Mouse (Mus musculus): ENCODE results near the gene Fbxo41. TPM values are rescaled to one million over a fixed set of nuclear protein-coding genes. Genes with fewer than 3 reads are reported as not detected.
"Not testable (repeated sequence)": the region's sequence is repeated elsewhere in the genome, so short reads cannot be mapped to it uniquely, and the experiment has no call there.

Fbxo41 gene
- polyA plus RNA-seq, 1 experiment, result 0.26 TPM

DNA sequence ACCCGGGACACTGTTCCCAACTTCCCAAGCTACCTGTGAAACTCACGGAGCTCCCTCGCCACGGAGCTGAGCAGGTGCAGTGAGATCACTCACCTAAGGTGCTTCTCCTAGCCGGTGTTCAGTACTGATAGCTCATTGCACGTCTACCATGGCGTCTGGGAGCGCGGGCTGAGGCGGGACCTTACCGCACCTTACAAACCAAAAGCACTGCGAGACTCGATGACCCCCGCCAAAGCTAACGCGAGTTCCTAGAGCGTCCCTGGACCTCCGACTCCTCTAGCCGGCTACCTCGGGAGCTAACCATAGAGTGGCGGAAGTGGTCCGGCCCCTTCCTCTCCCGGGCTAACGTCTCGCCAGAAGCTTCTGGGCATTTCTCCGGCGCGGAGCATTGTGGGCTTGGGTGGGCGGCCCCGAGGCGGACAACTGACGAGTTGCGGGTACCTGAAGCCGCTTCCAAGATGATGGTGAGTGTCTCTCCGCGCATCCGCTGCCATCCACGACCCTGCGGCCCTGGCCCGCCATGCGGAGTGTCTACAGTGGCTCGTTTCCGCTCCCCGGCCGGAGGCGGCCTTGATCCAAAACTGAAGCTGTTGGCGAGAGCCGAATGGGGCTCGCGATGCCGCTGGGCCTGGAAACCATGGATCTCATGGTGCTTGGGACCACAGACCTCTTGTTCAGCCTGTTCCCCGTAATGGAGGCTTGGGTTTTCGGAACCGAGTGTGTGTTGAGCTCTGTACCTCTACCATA, 51.0 kb downstream of the Fbxo41 start, which contains the start of gene Pradc1:
Pradc1 (minus strand) TSS at position 307 of the 747 bp plus-strand sequence.
- TF ChIP-seq CTCF (IDR thresholded peaks at IDR 0.05; ENCODE audit: borderline replicate concordance, insufficient read depth, low read length) (no peak), POLR2A (IDR thresholded peaks at IDR 0.05; ENCODE audit: low read depth, low read length) (peak; percentile 97)
- Histone ChIP-seq H3K4me3 (ENCODE audit: insufficient read depth, low read length) (peak within 1 kb of the TSS; percentile 90), H3K27ac (ENCODE audit: insufficient read depth, low read length) (peak within 1 kb of the TSS; percentile 77), H3K4me1 (ENCODE audit: control insufficient read depth, insufficient read depth, low read length) (no peaks in the 10 kb centered on the region; the same call in 1 of the 2 replicates)

DNA sequence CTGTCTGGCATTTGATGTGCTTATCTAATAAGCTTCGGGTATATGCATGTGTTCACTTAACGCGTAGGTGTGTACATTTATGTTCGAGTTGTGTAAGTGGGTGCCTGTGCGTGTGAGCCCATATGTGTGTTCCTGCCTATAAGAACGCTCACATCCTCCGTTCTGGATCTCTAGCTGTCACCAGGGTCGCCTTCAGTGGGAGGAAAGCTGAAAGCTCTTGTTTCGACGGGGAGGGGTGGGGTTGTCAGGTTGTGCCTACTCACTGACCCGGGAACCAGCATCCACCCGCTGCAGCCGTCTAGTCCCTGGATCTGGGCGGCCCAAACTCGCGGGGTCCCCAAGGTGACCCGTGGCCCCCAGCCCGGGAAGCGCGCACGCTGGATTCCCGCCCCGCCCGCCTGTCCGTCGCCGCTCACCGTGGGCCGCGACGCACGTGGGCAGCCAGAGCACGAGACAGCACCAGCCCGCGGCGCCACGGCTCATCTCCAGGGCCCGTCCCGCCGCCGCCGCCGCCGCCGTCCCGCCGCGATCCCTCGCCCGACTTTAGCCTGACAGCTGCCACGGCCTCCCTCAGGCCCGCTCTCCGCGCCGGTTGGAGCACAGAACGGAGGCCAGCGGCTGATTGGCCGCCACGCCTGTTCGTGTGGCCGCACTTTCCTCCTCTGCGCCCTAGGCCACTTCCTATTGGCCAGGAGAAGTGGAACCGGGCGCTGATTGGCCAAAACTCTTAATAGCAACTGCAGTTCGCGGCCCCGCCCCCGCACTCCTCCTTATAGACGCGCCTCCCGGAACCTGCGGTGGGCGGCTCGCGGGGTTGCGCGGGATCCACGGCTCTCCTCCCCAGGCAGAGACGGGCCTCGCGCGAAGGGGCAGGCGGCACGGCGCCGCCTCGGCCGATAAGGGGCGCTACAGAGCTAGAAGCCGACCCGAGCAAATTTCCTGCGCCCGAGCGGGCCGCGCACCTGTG, 51.8 kb downstream of the Fbxo41 start, which contains the start of gene Cct7:
Cct7 (plus strand) TSS at position 818 of the 967 bp plus-strand sequence.
- peak within 1 kb of the TSS; percentile 77 for H3K27ac ChIP-seq (ENCODE audit: insufficient read depth, low read length)
- TF ChIP-seq POLR2A (IDR thresholded peaks at IDR 0.05; ENCODE audit: low read depth, low read length) (peak; percentile 48; the same call in 1 of the 2 replicates), CTCF (IDR thresholded peaks at IDR 0.05; ENCODE audit: borderline replicate concordance, insufficient read depth, low read length) (0 out of 2 replicates have a peak, but pooled peaks have one; percentile 25)
- H3K4me3 ChIP-seq (ENCODE audit: insufficient read depth, low read length), result peak within 1 kb of the TSS; percentile 90
- H3K4me1 ChIP-seq (ENCODE audit: control insufficient read depth, insufficient read depth, low read length), result no peaks in the 10 kb centered on the region; the same call in 1 of the 2 replicates

DNA sequence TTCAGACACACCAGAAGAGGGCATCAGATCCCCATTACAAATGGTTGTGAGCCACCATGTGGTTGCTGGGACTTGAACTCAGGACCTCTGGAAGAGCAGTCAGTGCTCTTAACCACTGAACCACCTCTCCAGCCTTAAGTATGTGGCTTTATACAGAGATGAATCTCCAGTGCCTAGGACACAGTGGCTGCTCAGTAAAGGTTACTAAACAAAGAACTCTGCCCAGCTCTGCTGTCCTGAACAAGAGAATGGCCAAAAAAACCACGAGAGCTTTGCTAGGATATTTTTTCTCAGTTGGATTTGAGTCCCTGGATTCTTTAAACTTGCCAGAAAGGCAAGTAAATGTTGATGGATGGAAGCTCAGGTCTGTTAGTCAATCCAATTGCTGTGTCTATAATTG, 52.7 kb downstream of the Fbxo41 start:
- not testable (repeated sequence) for H3K27ac ChIP-seq (ENCODE audit: insufficient read depth, low read length); H3K4me1 ChIP-seq (ENCODE audit: control insufficient read depth, insufficient read depth, low read length); H3K4me3 ChIP-seq (ENCODE audit: insufficient read depth, low read length)

DNA sequence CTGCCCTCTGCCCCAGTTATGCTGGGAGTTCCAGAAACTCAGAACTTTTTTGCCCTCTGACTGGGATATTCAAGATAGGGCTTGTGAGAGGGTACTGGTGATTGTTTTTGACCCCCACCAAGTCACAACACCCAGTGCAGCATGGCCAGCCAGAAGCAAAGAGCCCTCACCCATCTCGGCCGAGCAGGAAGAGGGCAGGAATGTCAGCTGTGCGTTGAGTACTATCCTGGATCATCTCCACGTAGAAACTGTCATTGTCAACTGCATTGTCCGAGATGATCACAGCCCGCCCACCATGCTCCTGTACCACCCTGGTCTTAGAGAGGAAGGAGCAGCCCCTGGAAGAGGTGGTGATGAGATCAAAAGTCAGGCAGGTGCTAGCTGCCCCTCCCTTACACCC, 55.4 kb downstream of the Fbxo41 start:
- TF ChIP-seq POLR2A (IDR thresholded peaks at IDR 0.05; ENCODE audit: low read depth, low read length) (no peak), CTCF (IDR thresholded peaks at IDR 0.05; ENCODE audit: borderline replicate concordance, insufficient read depth, low read length) (no peak)
- Histone ChIP-seq H3K4me3 (ENCODE audit: insufficient read depth, low read length) (no peak overlapping the region), H3K27ac (ENCODE audit: insufficient read depth, low read length) (no peak overlapping the region), H3K4me1 (ENCODE audit: control insufficient read depth, insufficient read depth, low read length) (peaks cover 4% of the 10 kb centered on the region; the same call in 1 of the 2 replicates)

DNA sequence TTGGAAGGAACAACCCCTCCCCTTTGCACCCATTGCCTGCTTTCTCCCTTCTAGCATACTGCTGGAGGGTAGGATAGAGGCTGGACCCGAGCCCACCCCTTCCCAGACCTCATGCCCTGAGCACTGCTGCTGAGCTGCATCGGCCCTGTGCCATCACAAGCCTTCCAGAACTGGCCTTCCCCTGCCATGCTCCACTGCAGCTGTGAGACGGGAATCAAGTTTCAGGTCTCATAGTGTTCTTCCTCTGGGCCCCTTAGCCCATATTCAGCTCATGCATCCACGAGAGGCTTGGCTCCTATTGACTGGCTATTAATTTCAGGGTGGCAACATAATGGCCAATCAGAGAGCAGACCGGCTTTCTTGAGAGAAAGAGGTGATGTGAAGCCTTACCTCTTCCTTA, 57.5 kb downstream of the Fbxo41 start:
- no peak overlapping the region for H3K27ac ChIP-seq (ENCODE audit: insufficient read depth, low read length)
- TF ChIP-seq POLR2A (IDR thresholded peaks at IDR 0.05; ENCODE audit: low read depth, low read length) (no peak), CTCF (IDR thresholded peaks at IDR 0.05; ENCODE audit: borderline replicate concordance, insufficient read depth, low read length) (no peak)
- no peak overlapping the region for H3K4me3 ChIP-seq (ENCODE audit: insufficient read depth, low read length)
- H3K4me1 ChIP-seq (ENCODE audit: control insufficient read depth, insufficient read depth, low read length), result peaks cover 4% of the 10 kb centered on the region; the same call in 1 of the 2 replicates

DNA sequence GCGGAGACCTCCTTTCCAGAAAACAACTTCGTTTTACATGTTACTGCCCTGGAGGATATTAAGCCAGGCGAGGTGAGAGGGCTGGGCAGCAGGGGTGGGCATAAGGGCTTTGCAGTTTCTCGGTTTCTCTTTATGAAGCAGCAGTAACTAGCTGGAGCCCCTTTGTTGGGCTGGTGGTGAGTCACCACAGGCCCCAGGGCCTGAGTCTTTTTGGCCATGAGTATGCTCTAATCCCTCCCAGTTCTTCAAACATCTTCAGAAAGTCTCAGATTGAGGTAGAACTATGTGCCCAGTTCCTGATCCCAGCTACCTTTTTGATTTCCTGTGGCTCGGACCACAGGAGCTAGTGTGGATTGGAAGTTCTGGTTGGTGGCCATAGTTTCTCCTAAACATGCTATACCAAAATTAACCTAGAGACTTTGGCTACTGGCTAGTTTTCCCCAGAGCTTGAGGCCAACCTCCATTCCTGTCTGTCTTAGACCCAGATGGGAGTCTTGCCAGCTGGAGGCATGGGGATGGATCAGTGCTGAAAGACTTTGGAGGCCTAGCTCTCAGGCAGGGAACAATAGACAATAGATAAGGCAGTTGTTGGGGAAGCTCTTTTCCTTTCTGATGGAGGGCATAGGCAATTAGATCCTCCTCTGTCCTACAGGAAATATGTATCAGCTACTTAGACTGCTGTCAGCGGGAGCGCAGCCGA, 58.4 kb downstream of the Fbxo41 start:
- H3K27ac ChIP-seq (ENCODE audit: insufficient read depth, low read length), result no peak overlapping the region
- no peak overlapping the region for H3K4me3 ChIP-seq (ENCODE audit: insufficient read depth, low read length)
- no peak for TF ChIP-seq POLR2A (IDR thresholded peaks at IDR 0.05; ENCODE audit: low read depth, low read length)
- TF ChIP-seq CTCF (IDR thresholded peaks at IDR 0.05; ENCODE audit: borderline replicate concordance, insufficient read depth, low read length), result no peak
- H3K4me1 ChIP-seq (ENCODE audit: control insufficient read depth, insufficient read depth, low read length), result peaks cover 4% of the 10 kb centered on the region; the same call in 1 of the 2 replicates

DNA sequence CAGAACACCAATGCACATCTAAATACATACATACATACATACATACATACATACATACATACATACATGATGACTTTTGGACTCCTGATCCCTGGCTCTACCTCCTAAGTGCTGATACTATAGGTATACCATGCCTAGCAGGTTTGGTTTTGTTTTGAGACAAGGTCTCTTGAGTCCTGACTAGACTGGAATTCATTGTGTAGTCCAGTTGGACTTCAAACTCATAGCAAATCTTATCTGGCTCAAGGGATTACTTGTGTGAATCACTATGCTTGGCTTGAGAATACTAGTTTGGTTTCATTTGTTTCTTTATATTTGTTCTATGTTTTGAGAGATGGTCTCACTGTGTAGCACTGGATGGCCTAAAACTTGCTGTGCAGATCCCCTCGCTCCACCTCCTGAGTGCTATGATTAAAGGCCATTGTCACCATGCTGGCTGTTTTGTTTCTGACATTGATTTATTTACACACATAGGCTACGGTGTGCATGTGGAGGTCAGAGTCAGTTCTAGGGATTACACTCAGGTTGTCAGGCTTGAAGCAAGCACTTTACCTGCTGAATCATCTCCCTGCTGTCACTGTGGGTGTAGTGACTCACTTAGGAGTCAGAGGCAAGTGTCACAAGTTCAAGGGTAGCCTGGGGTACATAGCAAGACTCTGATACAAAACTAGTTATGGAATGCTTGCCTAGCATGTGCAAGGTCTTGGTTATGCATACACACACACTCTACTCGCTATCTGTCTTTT, 59.1 kb downstream of the Fbxo41 start:
- Histone ChIP-seq H3K4me3 (ENCODE audit: insufficient read depth, low read length) (no peak overlapping the region), H3K4me1 (ENCODE audit: control insufficient read depth, insufficient read depth, low read length) (peaks cover 4% of the 10 kb centered on the region; the same call in 1 of the 2 replicates), H3K27ac (ENCODE audit: insufficient read depth, low read length) (no peak overlapping the region)
- TF ChIP-seq POLR2A (IDR thresholded peaks at IDR 0.05; ENCODE audit: low read depth, low read length) (no peak), CTCF (IDR thresholded peaks at IDR 0.05; ENCODE audit: borderline replicate concordance, insufficient read depth, low read length) (no peak)

DNA sequence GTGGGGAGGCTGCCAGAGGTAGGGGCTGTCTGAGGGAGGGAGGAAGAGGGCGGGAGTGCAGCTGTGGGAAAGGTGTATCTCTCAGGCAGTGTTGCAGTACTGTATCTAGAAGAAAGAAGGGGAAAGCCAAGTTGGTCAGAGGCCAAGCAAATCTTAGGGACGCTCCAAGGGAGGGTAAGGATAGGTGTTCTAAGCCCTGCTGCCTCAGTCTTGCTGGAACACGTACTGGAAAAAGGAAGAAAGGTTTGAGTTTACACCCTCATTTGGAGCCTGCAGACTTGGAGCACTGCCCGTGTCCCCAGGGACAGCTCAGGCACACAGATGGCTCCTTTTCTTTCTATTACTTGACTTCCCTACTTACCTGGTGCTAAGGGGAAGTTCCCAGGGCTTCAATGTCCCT, 61.7 kb downstream of the Fbxo41 start:
- peaks cover 12% of the 10 kb centered on the region for H3K4me1 ChIP-seq (ENCODE audit: control insufficient read depth, insufficient read depth, low read length)

More for the DNA sequence above, 61.7 kb downstream of the Fbxo41 start:
- H3K4me3 ChIP-seq (ENCODE audit: insufficient read depth, low read length), result no peak overlapping the region
- no peak for TF ChIP-seq CTCF (IDR thresholded peaks at IDR 0.05; ENCODE audit: borderline replicate concordance, insufficient read depth, low read length)
- no peak for TF ChIP-seq POLR2A (IDR thresholded peaks at IDR 0.05; ENCODE audit: low read depth, low read length)
- no peak overlapping the region for H3K27ac ChIP-seq (ENCODE audit: insufficient read depth, low read length)
